Mouse (Mus musculus) liver, embryonic 14.5 days (tissue): ENCODE measurements around the gene Rab37.

ENCODE experiments used
- CTCF ChIP-seq: IDR thresholded peaks from 2 replicates; pipeline ENCODE4 v1.5.1; 2016; ENCODE audit warnings: antibody characterized with exemption, low read depth, control low read depth
- EP300 ChIP-seq: IDR thresholded peaks from 2 replicates; pipeline ENCODE4 v1.6.1; 2016; ENCODE audit warnings: antibody characterized with exemption, low read depth

- no peak for TF ChIP-seq CTCF
- no peak for TF ChIP-seq EP300
Measured at GRCm38 (mm10) chr11:115138597-115139262, 47.5 kb downstream of the Rab37 start.
